Mouse (Mus musculus) CD4-positive helper T cell, adult 2 months (primary cell): Measurements from ENCODE around the gene Ina.
"Not testable (repeated sequence)": the region's sequence is repeated elsewhere in the genome, so short reads cannot be mapped to it uniquely, and the experiment has no call there.

ENCODE experiments used
- DNase-seq: peaks from one replicate; pipeline ENCODE4 v3.0.0-alpha.2; 2012; ENCODE audit warnings: low read depth, missing footprints, low spot score

Ina gene

DNA sequence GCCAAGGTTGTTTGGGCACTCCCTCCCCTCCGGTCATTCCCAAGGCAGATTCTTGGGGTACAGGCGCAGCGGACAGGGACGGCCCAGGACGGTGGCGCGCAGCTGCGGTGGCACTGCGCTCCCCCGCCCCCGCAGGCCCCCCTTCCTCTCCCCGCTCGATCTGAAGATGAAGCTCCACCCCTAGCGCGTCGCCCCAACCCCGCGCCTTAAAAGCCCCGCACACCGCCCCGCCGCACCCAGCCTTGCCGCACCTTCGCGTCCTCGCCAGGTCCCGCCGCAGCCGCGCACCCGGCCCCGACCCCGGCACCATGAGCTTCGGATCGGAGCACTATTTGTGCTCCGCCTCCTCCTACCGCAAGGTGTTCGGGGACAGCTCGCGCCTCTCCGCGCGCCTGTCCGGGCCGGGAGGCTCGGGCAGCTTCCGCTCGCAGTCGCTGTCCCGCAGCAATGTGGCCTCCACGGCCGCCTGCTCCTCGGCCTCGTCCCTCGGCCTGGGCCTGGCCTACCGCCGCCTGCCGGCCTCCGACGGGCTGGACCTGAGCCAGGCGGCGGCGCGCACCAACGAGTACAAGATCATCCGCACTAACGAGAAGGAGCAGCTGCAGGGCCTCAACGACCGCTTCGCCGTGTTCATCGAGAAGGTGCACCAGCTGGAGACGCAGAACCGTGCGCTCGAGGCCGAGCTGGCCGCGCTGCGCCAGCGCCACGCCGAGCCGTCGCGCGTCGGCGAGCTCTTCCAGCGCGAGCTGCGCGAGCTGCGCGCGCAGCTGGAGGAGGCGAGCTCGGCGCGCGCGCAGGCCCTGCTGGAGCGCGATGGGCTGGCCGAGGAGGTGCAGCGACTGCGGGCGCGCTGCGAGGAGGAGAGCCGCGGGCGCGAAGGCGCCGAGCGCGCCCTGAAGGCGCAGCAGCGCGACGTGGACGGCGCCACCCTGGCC, at the start of gene Ina, which contains the start of gene Nt5c2:
Ina (plus strand) TSS at position 252 of the 935 bp plus-strand sequence.
Nt5c2 (minus strand) TSS at position 707 of the 935 bp plus-strand sequence.
- peak; percentile 32 for DNase-seq

DNA sequence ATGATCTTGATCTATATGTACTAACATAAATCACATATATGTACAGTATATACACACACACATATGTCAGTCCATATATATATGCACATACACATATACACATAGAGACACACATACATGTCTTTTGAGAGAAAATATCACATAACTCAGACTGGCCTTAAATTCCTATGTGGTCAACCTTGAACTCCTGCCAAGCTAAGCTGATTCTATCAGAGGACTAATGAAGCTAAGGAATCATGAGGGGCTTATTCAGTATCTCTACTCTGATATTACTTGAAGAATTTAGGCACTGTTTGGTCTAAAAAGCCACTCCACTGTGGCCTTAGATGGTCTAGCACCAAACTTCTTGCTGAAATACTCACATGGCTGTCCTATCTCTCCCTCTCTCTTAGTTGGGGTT, 49.0 kb upstream of the Ina start:
- DNase-seq, result no peak

DNA sequence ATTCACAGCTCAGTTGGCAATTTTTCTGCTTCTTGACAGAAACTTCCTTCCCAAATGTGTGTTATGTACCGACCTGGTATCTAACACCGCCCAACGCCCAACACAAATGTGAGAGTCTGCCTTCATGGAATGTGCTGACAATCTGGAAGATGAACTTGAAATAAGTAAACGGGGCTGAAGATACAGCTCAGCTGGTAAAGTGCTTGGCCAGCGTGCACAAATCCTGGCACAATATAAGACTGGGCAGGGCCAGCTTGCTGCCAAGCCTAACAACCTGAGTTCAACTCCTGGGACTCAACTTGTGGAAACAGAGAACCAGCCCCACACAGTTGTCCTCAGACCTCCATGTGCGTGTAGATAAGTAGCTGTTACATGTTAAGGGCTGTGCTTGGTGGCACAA, 48.2 kb upstream of the Ina start:
- no peak for DNase-seq

GRCm38 (mm10) chr19:46967861-46968260, 46.6 kb upstream of the Ina start:
- no peak for DNase-seq

- DNase-seq, result no peak
These were observed 45.7 kb upstream of the Ina start for GRCm38 (mm10) chr19:46968833-46969232.

- DNase-seq, result no peak
These were observed 45.1 kb upstream of the Ina start for GRCm38 (mm10) chr19:46969286-46969985.

- peak; percentile 68 for DNase-seq
These were observed 44.3 kb upstream of the Ina start for GRCm38 (mm10) chr19:46970121-46970729.

- DNase-seq, result no peak
These were observed 43.3 kb upstream of the Ina start for GRCm38 (mm10) chr19:46971051-46971689.

- no peak for DNase-seq
These were observed 42.8 kb upstream of the Ina start for GRCm38 (mm10) chr19:46971712-46972111.

GRCm38 (mm10) chr19:46972159-46972558, 42.3 kb upstream of the Ina start:
- no peak for DNase-seq

GRCm38 (mm10) chr19:46975565-46975964, 38.9 kb upstream of the Ina start:
- no peak for DNase-seq

GRCm38 (mm10) chr19:46975997-46976396, 38.5 kb upstream of the Ina start:
- DNase-seq, result no peak

GRCm38 (mm10) chr19:46976743-46977142, 37.8 kb upstream of the Ina start:
- no peak for DNase-seq

- DNase-seq, result no peak
These were observed 37.0 kb upstream of the Ina start for GRCm38 (mm10) chr19:46977460-46977859.

- not testable (repeated sequence) for DNase-seq
These were observed 36.4 kb upstream of the Ina start for GRCm38 (mm10) chr19:46978069-46978468.

DNA sequence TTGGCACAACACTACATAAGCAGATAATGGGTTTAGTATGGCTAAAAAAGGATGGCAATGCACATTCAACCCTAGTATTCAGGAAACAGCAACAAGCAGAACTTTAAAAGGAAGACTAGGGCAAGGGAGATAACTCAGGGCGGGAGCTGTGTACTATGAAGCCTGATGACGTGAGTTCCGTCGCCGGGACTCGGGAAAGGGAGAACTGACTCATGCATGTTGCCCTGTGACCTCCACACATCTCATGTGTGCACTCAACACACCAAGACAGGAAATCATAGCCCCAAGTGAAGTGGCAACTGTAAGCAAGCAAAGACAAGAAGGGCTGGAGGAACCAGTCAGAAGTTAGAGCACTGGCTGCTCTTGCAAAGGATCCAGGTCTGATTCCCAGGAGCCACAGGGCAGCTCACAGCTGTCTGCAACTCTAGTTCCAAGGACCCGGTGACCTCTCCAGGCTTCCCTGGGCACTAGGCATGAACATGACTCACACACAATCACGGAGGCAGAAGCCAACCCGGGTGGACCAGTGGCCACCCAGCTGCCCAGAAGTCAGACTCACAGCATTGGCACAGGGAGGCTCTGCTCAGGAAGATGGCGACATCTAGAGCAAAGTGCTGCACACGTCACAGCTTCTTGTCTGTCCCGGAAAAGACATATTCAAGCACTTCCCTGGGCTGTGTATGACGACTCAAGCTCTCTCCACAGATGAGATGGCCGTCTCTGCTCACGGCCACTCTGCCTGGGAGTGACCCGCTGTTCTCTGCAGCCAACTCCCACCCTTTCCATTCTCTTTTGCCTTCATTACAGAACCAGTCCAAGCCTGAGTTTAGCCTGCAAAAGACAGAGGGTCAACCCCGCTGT, 35.3 kb upstream of the Ina start:
- no peak for DNase-seq

DNA sequence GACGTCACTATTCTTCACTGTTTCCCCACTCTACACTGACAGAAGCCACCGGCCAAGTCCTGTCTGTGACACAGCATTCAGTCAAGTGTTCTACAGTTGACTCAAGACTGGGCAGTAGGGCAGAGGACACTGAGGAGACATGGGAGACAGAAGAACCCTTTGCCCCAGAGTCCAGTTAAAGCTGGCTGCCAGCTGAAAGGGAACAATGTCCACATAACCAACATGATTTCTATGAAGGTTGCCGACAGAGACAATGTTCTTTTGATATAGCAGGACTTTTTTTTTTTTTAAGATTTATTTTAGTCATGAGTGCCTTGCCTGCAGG, 34.8 kb upstream of the Ina start:
- no peak for DNase-seq

DNA sequence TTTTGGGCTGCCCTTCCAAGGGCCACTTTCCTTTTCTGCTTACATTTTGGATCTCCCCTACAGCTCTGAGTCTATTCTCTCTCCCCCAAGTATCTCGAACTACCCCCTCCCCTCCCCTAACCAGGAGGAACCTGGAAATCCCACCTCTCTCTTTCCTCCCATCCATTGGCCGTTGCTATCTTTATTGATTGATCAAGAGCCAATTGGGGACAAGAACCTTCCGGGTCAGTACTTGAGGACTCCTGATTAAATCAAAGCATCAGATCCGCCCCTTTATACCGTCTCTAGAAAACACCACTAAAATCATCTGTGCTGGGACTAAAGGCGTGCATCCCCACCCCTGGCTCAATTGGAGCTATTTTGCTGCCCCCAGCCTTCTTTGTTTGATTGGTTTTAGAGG, 33.0 kb upstream of the Ina start:
- DNase-seq, result no peak

GRCm38 (mm10) chr19:46983352-46983965, 31.0 kb upstream of the Ina start:
- DNase-seq, result no peak

DNA sequence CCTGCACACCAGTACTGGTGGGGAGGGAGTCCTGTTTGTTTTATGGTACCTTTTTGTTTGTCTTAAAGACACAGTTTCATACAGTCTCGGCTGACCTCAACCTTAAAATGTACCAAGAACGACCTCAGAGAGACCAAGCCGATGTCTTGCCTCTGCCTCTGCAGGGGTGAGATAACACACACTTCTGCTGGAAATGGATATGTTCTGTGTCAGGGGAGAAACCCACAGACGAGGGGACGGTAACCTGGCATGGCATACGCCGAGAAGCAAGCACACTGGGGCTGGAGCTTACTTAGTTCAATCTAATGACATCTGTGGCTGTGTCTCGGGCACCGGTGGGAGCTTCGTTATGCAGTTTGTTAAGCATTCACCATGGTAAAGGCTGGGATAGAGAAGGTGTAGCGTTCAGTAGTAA, 30.5 kb upstream of the Ina start:
- no peak for DNase-seq
